Mouse (Mus musculus): ENCODE measurements around the gene Trmt2a. TPM values are rescaled to one million over a fixed set of nuclear protein-coding genes. Genes with fewer than 3 reads are reported as not detected.

Gene Trmt2a
- polyA plus RNA-seq (2012; rRNA removed), result 56.2 and 65.4 TPM in 2 replicates

- Histone ChIP-seq H3K27ac (ENCODE audit: insufficient read depth, low read length) (peak within 1 kb of the TSS; percentile 74), H3K27me3 (ENCODE audit: control insufficient read depth, insufficient read depth, low read length) (no peaks in the 10 kb centered on the region), H3K4me1 (ENCODE audit: control insufficient read depth, insufficient read depth, insufficient read length) (peaks cover 6% of the 10 kb centered on the region; the same call in 1 of the 2 replicates), H3K4me3 (ENCODE audit: extremely low read depth, insufficient read depth, insufficient read length) (peak within 1 kb of the TSS; percentile 69), H3K36me3 (ENCODE audit: control insufficient read depth, insufficient read depth, low read length) (peaks cover 34% of the 10 kb centered on the region)
- under 1% methylated on average over 97 of the region's 102 CpGs for WGBS
- peak; percentile 94 to 98 for DNase-seq (ENCODE audit: low read depth in 1 of 2, low spot score in 2 of 2)
- TF ChIP-seq POLR2A (IDR thresholded peaks at IDR 0.05; ENCODE audit: low read depth, low read length) (peak; percentile 87), CTCF (IDR thresholded peaks at IDR 0.05; ENCODE audit: extremely low read depth, insufficient read depth, insufficient read length, insufficient replicate concordance) (no peak)
These were observed at the start of gene Trmt2a, which contains the start of gene Ranbp1 for GRCm38 (mm10) chr16:18248433-18249363. Gene Trmt2a (plus strand): TSS chr16:18248679. Gene Ranbp1 (minus strand): TSS chr16:18248732.

- Histone ChIP-seq H3K4me3 (ENCODE audit: extremely low read depth, insufficient read depth, insufficient read length) (no peak overlapping the region), H3K36me3 (ENCODE audit: control insufficient read depth, insufficient read depth, low read length) (no peaks in the 10 kb centered on the region), H3K27me3 (ENCODE audit: control insufficient read depth, insufficient read depth, low read length) (no peaks in the 10 kb centered on the region), H3K27ac (ENCODE audit: insufficient read depth, low read length) (no peak overlapping the region), H3K4me1 (ENCODE audit: control insufficient read depth, insufficient read depth, insufficient read length) (no peaks in the 10 kb centered on the region)
- no peak for TF ChIP-seq POLR2A (IDR thresholded peaks at IDR 0.05; ENCODE audit: low read depth, low read length)
- 49% methylated on average over 2 of the region's 2 CpGs for WGBS
- no peak for DNase-seq (ENCODE audit: low read depth in 1 of 2, low spot score in 2 of 2)
These were observed 48.4 kb upstream of the Trmt2a start for GRCm38 (mm10) chr16:18200062-18200461.

GRCm38 (mm10) chr16:18201620-18202019, 46.9 kb upstream of the Trmt2a start:
- H3K4me1 ChIP-seq (ENCODE audit: control insufficient read depth, insufficient read depth, insufficient read length), result no peaks in the 10 kb centered on the region
- TF ChIP-seq POLR2A (IDR thresholded peaks at IDR 0.05; ENCODE audit: low read depth, low read length), result no peak
- TF ChIP-seq CTCF (IDR thresholded peaks at IDR 0.05; ENCODE audit: extremely low read depth, insufficient read depth, insufficient read length, insufficient replicate concordance), result no peak
- DNase-seq (ENCODE audit: low read depth in 1 of 2, low spot score in 2 of 2), result no peak
- 50% methylated on average over 1 of the region's 1 CpGs for WGBS
- no peak overlapping the region for H3K4me3 ChIP-seq (ENCODE audit: extremely low read depth, insufficient read depth, insufficient read length)
- no peaks in the 10 kb centered on the region for H3K36me3 ChIP-seq (ENCODE audit: control insufficient read depth, insufficient read depth, low read length)
- H3K27me3 ChIP-seq (ENCODE audit: control insufficient read depth, insufficient read depth, low read length), result no peaks in the 10 kb centered on the region
- H3K27ac ChIP-seq (ENCODE audit: insufficient read depth, low read length), result no peak overlapping the region

- H3K4me3 ChIP-seq (ENCODE audit: extremely low read depth, insufficient read depth, insufficient read length), result no peak overlapping the region
- TF ChIP-seq POLR2A (IDR thresholded peaks at IDR 0.05; ENCODE audit: low read depth, low read length), result no peak
- TF ChIP-seq CTCF (IDR thresholded peaks at IDR 0.05; ENCODE audit: extremely low read depth, insufficient read depth, insufficient read length, insufficient replicate concordance), result no peak
- DNase-seq (ENCODE audit: low read depth in 1 of 2, low spot score in 2 of 2), result no peak
- H3K36me3 ChIP-seq (ENCODE audit: control insufficient read depth, insufficient read depth, low read length), result no peaks in the 10 kb centered on the region
- 83% methylated on average over 1 of the region's 1 CpGs for WGBS
- H3K27ac ChIP-seq (ENCODE audit: insufficient read depth, low read length), result no peak overlapping the region
- H3K4me1 ChIP-seq (ENCODE audit: control insufficient read depth, insufficient read depth, insufficient read length), result no peaks in the 10 kb centered on the region
- no peaks in the 10 kb centered on the region for H3K27me3 ChIP-seq (ENCODE audit: control insufficient read depth, insufficient read depth, low read length)
These were observed 46.4 kb upstream of the Trmt2a start for GRCm38 (mm10) chr16:18202061-18202460.

- no peak for DNase-seq (ENCODE audit: low read depth in 1 of 2, low spot score in 2 of 2)
- H3K4me3 ChIP-seq (ENCODE audit: extremely low read depth, insufficient read depth, insufficient read length), result no peak overlapping the region
- no peaks in the 10 kb centered on the region for H3K27me3 ChIP-seq (ENCODE audit: control insufficient read depth, insufficient read depth, low read length)
- H3K27ac ChIP-seq (ENCODE audit: insufficient read depth, low read length), result no peak overlapping the region
- no peaks in the 10 kb centered on the region for H3K4me1 ChIP-seq (ENCODE audit: control insufficient read depth, insufficient read depth, insufficient read length)
- H3K36me3 ChIP-seq (ENCODE audit: control insufficient read depth, insufficient read depth, low read length), result no peaks in the 10 kb centered on the region
- TF ChIP-seq POLR2A (IDR thresholded peaks at IDR 0.05; ENCODE audit: low read depth, low read length) (no peak), CTCF (IDR thresholded peaks at IDR 0.05; ENCODE audit: extremely low read depth, insufficient read depth, insufficient read length, insufficient replicate concordance) (no peak)
- WGBS, result 85% methylated on average over 7 of the region's 7 CpGs
These were observed 44.9 kb upstream of the Trmt2a start for GRCm38 (mm10) chr16:18203430-18204091.

- no peaks in the 10 kb centered on the region for H3K4me1 ChIP-seq (ENCODE audit: control insufficient read depth, insufficient read depth, insufficient read length)
- DNase-seq (ENCODE audit: low read depth in 1 of 2, low spot score in 2 of 2), result peak in 1 of 2 experiments; percentile 53
- WGBS, result 12% methylated on average over 8 of the region's 8 CpGs
- no peak overlapping the region for H3K27ac ChIP-seq (ENCODE audit: insufficient read depth, low read length)
- H3K27me3 ChIP-seq (ENCODE audit: control insufficient read depth, insufficient read depth, low read length), result no peaks in the 10 kb centered on the region
- no peak for TF ChIP-seq POLR2A (IDR thresholded peaks at IDR 0.05; ENCODE audit: low read depth, low read length)
- TF ChIP-seq CTCF (IDR thresholded peaks at IDR 0.05; ENCODE audit: extremely low read depth, insufficient read depth, insufficient read length, insufficient replicate concordance), result peak; percentile 47; the same call in 1 of the 2 replicates
- H3K4me3 ChIP-seq (ENCODE audit: extremely low read depth, insufficient read depth, insufficient read length), result no peak overlapping the region
- H3K36me3 ChIP-seq (ENCODE audit: control insufficient read depth, insufficient read depth, low read length), result no peaks in the 10 kb centered on the region
These were observed 37.6 kb upstream of the Trmt2a start for GRCm38 (mm10) chr16:18210701-18211416.
